Mouse (Mus musculus): ENCODE results near the gene Mtus2. TPM values are rescaled to one million over a fixed set of nuclear protein-coding genes. Genes with fewer than 3 reads are reported as not detected.
A peak's percentile ranks its signal among the peaks of the same experiment; 100 is the strongest.

Mtus2 gene
- polyA plus RNA-seq, 1 experiment from 2014 or later, result 7.4 TPM

GRCm38 (mm10) chr5:147964776-147965175 lies 7.7 kb downstream of the Mtus2 start:
- no peak for ATAC-seq (ENCODE audit: low read depth)
- 38% methylated on average over 2 of the region's 2 CpGs for WGBS
- Histone ChIP-seq H3K4me1 (ENCODE audit: control insufficient read depth, insufficient read depth, low read length) (no peaks in the 10 kb centered on the region), H3K4me2 (ENCODE audit: low read depth, low read length) (no peak overlapping the region), H3K27ac (replicated peaks; ENCODE audit: low read depth, low read length) (no peak overlapping the region), H3K36me3 (ENCODE audit: control insufficient read depth, insufficient read depth, low read length) (no peaks in the 10 kb centered on the region), H3K4me3 (ENCODE audit: low read depth, low read length) (no peak overlapping the region), H3K27me3 (replicated peaks; ENCODE audit: control insufficient read depth, insufficient read depth, low read length) (no peaks in the 10 kb centered on the region), H3K9me3 (ENCODE audit: control insufficient read depth, low read length) (no peaks in the 10 kb centered on the region), H3K9ac (ENCODE audit: low read depth, low read length) (no peak overlapping the region)
- no peak for DNase-seq (ENCODE audit: low spot score)

- H3K27ac ChIP-seq (replicated peaks; ENCODE audit: low read depth, low read length), result no peak overlapping the region
- WGBS, result 78% methylated on average over 7 of the region's 7 CpGs
- H3K9ac ChIP-seq (ENCODE audit: low read depth, low read length), result no peak overlapping the region
- no peak for DNase-seq (ENCODE audit: low spot score)
- H3K4me1 ChIP-seq (ENCODE audit: control insufficient read depth, insufficient read depth, low read length), result no peaks in the 10 kb centered on the region
- no peak for ATAC-seq (ENCODE audit: low read depth)
- H3K4me2 ChIP-seq (ENCODE audit: low read depth, low read length), result no peak overlapping the region
- no peaks in the 10 kb centered on the region for H3K27me3 ChIP-seq (replicated peaks; ENCODE audit: control insufficient read depth, insufficient read depth, low read length)
- H3K9me3 ChIP-seq (ENCODE audit: control insufficient read depth, low read length), result no peaks in the 10 kb centered on the region; the same call in 1 of the 2 replicates
- H3K36me3 ChIP-seq (ENCODE audit: control insufficient read depth, insufficient read depth, low read length), result no peaks in the 10 kb centered on the region
- H3K4me3 ChIP-seq (ENCODE audit: low read depth, low read length), result no peak overlapping the region
Measured at GRCm38 (mm10) chr5:147966646-147967045, 9.5 kb downstream of the Mtus2 start.

- DNase-seq (ENCODE audit: low spot score) (no peak), ATAC-seq (ENCODE audit: low read depth) (no peak)
- Histone ChIP-seq H3K9ac (ENCODE audit: low read depth, low read length) (no peak overlapping the region), H3K27me3 (replicated peaks; ENCODE audit: control insufficient read depth, insufficient read depth, low read length) (no peaks in the 10 kb centered on the region), H3K27ac (replicated peaks; ENCODE audit: low read depth, low read length) (no peak overlapping the region), H3K4me2 (ENCODE audit: low read depth, low read length) (no peak overlapping the region), H3K4me1 (ENCODE audit: control insufficient read depth, insufficient read depth, low read length) (no peaks in the 10 kb centered on the region), H3K4me3 (ENCODE audit: low read depth, low read length) (no peak overlapping the region), H3K9me3 (ENCODE audit: control insufficient read depth, low read length) (no peaks in the 10 kb centered on the region; the same call in 1 of the 2 replicates), H3K36me3 (ENCODE audit: control insufficient read depth, insufficient read depth, low read length) (no peaks in the 10 kb centered on the region)
- 69% methylated on average over 5 of the region's 5 CpGs for WGBS
Measured at GRCm38 (mm10) chr5:147969566-147969965, 12.4 kb downstream of the Mtus2 start.

GRCm38 (mm10) chr5:147976001-147976400 lies 18.9 kb downstream of the Mtus2 start:
- no peaks in the 10 kb centered on the region for H3K27me3 ChIP-seq (replicated peaks; ENCODE audit: control insufficient read depth, insufficient read depth, low read length)
- no peak overlapping the region for H3K27ac ChIP-seq (replicated peaks; ENCODE audit: low read depth, low read length)
- H3K4me1 ChIP-seq (ENCODE audit: control insufficient read depth, insufficient read depth, low read length), result no peaks in the 10 kb centered on the region
- H3K9ac ChIP-seq (ENCODE audit: low read depth, low read length), result no peak overlapping the region
- no peak overlapping the region for H3K4me2 ChIP-seq (ENCODE audit: low read depth, low read length)
- no peaks in the 10 kb centered on the region for H3K36me3 ChIP-seq (ENCODE audit: control insufficient read depth, insufficient read depth, low read length)
- no peaks in the 10 kb centered on the region; the same call in 1 of the 2 replicates for H3K9me3 ChIP-seq (ENCODE audit: control insufficient read depth, low read length)
- no peak for ATAC-seq (ENCODE audit: low read depth)
- H3K4me3 ChIP-seq (ENCODE audit: low read depth, low read length), result no peak overlapping the region
- DNase-seq (ENCODE audit: low spot score), result no peak
- WGBS, result 64% methylated on average over 13 of the region's 13 CpGs

- H3K27ac ChIP-seq (replicated peaks; ENCODE audit: low read depth, low read length), result no peak overlapping the region
- H3K4me1 ChIP-seq (ENCODE audit: control insufficient read depth, insufficient read depth, low read length), result no peaks in the 10 kb centered on the region
- no peak overlapping the region for H3K4me3 ChIP-seq (ENCODE audit: low read depth, low read length)
- 79% methylated on average over 13 of the region's 13 CpGs for WGBS
- no peaks in the 10 kb centered on the region for H3K36me3 ChIP-seq (ENCODE audit: control insufficient read depth, insufficient read depth, low read length)
- no peaks in the 10 kb centered on the region for H3K27me3 ChIP-seq (replicated peaks; ENCODE audit: control insufficient read depth, insufficient read depth, low read length)
- no peak for DNase-seq (ENCODE audit: low spot score)
- H3K9ac ChIP-seq (ENCODE audit: low read depth, low read length), result no peak overlapping the region
- no peak for ATAC-seq (ENCODE audit: low read depth)
- H3K4me2 ChIP-seq (ENCODE audit: low read depth, low read length), result no peak overlapping the region
- H3K9me3 ChIP-seq (ENCODE audit: control insufficient read depth, low read length), result no peaks in the 10 kb centered on the region
Measured at GRCm38 (mm10) chr5:147980606-147981005, 23.5 kb downstream of the Mtus2 start.

DNA sequence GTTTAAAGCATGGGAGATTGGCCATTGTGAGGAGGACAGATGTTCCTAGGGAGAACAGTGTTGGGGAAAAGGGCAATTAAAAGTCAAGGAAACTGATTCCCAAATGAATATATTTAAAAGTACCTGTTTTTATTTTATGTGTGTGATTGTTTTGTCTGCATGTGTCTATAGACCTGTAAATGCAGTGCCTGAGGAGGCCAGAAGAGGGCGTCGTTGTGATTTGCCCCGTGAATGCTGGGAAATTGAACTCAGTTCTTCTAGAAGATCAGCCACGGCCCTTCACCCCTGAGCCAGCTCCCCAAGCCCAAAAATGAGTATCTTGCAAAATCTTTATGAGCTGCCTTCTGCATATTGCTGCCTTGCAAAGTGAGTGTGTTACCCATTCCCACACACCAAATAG lies 33.2 kb downstream of the Mtus2 start:
- no peak overlapping the region for H3K4me3 ChIP-seq (ENCODE audit: low read depth, low read length)
- DNase-seq (ENCODE audit: low spot score) (no peak), ATAC-seq (ENCODE audit: low read depth) (no peak)
- no peaks in the 10 kb centered on the region for H3K36me3 ChIP-seq (ENCODE audit: control insufficient read depth, insufficient read depth, low read length)
- H3K27ac ChIP-seq (replicated peaks; ENCODE audit: low read depth, low read length), result no peak overlapping the region
- H3K9me3 ChIP-seq (ENCODE audit: control insufficient read depth, low read length), result peaks cover 8% of the 10 kb centered on the region; the same call in 1 of the 2 replicates
- no peak overlapping the region for H3K4me2 ChIP-seq (ENCODE audit: low read depth, low read length)
- H3K27me3 ChIP-seq (replicated peaks; ENCODE audit: control insufficient read depth, insufficient read depth, low read length), result no peaks in the 10 kb centered on the region
- 64% methylated on average over 4 of the region's 4 CpGs for WGBS
- no peaks in the 10 kb centered on the region for H3K4me1 ChIP-seq (ENCODE audit: control insufficient read depth, insufficient read depth, low read length)
- H3K9ac ChIP-seq (ENCODE audit: low read depth, low read length), result no peak overlapping the region

- ATAC-seq (ENCODE audit: low read depth) (no peak), DNase-seq (ENCODE audit: low spot score) (peak; percentile 15)
- Histone ChIP-seq H3K4me1 (ENCODE audit: control insufficient read depth, insufficient read depth, low read length) (no peaks in the 10 kb centered on the region), H3K36me3 (ENCODE audit: control insufficient read depth, insufficient read depth, low read length) (no peaks in the 10 kb centered on the region), H3K4me3 (ENCODE audit: low read depth, low read length) (no peak overlapping the region), H3K9me3 (ENCODE audit: control insufficient read depth, low read length) (peaks cover 8% of the 10 kb centered on the region; the same call in 1 of the 2 replicates), H3K4me2 (ENCODE audit: low read depth, low read length) (no peak overlapping the region), H3K9ac (ENCODE audit: low read depth, low read length) (no peak overlapping the region), H3K27ac (replicated peaks; ENCODE audit: low read depth, low read length) (no peak overlapping the region), H3K27me3 (replicated peaks; ENCODE audit: control insufficient read depth, insufficient read depth, low read length) (no peaks in the 10 kb centered on the region)
- 74% methylated on average over 10 of the region's 10 CpGs for WGBS
Measured at GRCm38 (mm10) chr5:147990775-147991174, 33.7 kb downstream of the Mtus2 start.

- Histone ChIP-seq H3K9me3 (ENCODE audit: control insufficient read depth, low read length) (no peaks in the 10 kb centered on the region), H3K9ac (ENCODE audit: low read depth, low read length) (no peak overlapping the region), H3K4me2 (ENCODE audit: low read depth, low read length) (peak overlapping the region; percentile 40), H3K27me3 (replicated peaks; ENCODE audit: control insufficient read depth, insufficient read depth, low read length) (no peaks in the 10 kb centered on the region), H3K27ac (replicated peaks; ENCODE audit: low read depth, low read length) (no peak overlapping the region), H3K4me1 (ENCODE audit: control insufficient read depth, insufficient read depth, low read length) (no peaks in the 10 kb centered on the region), H3K4me3 (ENCODE audit: low read depth, low read length) (peak overlapping the region; percentile 4), H3K36me3 (ENCODE audit: control insufficient read depth, insufficient read depth, low read length) (no peaks in the 10 kb centered on the region)
- DNase-seq (ENCODE audit: low spot score) (peak; percentile 91), ATAC-seq (ENCODE audit: low read depth) (peak; percentile 87)
- 11% methylated on average over 20 of the region's 20 CpGs for WGBS
Measured at GRCm38 (mm10) chr5:147992581-147993378, 35.7 kb downstream of the Mtus2 start.

DNA sequence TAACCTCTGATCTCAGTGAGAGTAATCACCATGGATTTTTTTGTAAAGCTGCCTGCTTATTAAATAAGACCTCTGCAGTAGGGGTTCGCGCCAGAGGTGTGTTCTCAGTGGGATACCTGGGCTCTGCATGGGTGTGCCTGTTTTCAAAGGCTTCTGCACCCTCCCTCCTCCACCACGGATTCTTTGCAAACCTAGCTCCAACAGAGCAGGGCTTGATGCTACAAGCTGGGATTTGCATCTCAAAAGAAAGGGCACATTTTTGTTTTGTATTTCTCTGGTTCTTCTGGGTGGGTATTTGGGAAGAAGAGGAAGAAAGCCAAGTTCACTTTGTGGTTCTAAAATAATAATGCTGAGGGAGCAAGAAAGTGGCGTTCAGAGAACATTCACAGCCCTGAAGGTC lies 48.1 kb downstream of the Mtus2 start:
- Histone ChIP-seq H3K4me3 (ENCODE audit: low read depth, low read length) (no peak overlapping the region), H3K4me2 (ENCODE audit: low read depth, low read length) (no peak overlapping the region), H3K27ac (replicated peaks; ENCODE audit: low read depth, low read length) (no peak overlapping the region), H3K27me3 (replicated peaks; ENCODE audit: control insufficient read depth, insufficient read depth, low read length) (no peaks in the 10 kb centered on the region), H3K9ac (ENCODE audit: low read depth, low read length) (no peak overlapping the region), H3K4me1 (ENCODE audit: control insufficient read depth, insufficient read depth, low read length) (no peaks in the 10 kb centered on the region), H3K36me3 (ENCODE audit: control insufficient read depth, insufficient read depth, low read length) (no peaks in the 10 kb centered on the region), H3K9me3 (ENCODE audit: control insufficient read depth, low read length) (no peaks in the 10 kb centered on the region)
- DNase-seq (ENCODE audit: low spot score) (peak; percentile 4), ATAC-seq (ENCODE audit: low read depth) (no peak)
- WGBS, result 25% methylated on average over 4 of the region's 4 CpGs
